8 mouse cellular contexts compared by ENCODE assay signal in genomic region chr9:52679362-52679947, GRCm38 (mm10). TPM values are rescaled to one million over a fixed set of nuclear protein-coding genes. Genes with fewer than 3 reads are reported as not detected.
DNase-seq lines count a peak whose midpoint lies in the region; ATAC-seq lines count a peak whose summit lies in the region.

TSS of gene AI593442 (minus strand) at chr9:52679780.

- peak; percentile 64; the same call in 1 of the 2 replicates for ATAC-seq in kidney, embryonic 14.5 days (ENCODE audit: low FRiP score, low TSS enrichment)
- ATAC-seq in heart, embryonic 16.5 days (replicated peaks; ENCODE audit: extremely low read depth, insufficient read depth, low FRiP score) = no peak

- intact Hi-C loops in gastrocnemius, postnatal 14 days (cut with DNase I; ENCODE audit: low total_unique reads) = no loop called here

- no peak within 1 kb of the TSS for H3K27ac ChIP-seq in kidney, embryonic 14.5 days (ENCODE audit: low read depth, low read length)
- H3K27ac ChIP-seq in heart, embryonic 16.5 days (ENCODE audit: low read length) = no peak within 1 kb of the TSS

- 0 out of 2 replicates have a peak within 1 kb of the TSS, but pooled peaks have one; percentile 7 for H3K9ac ChIP-seq in kidney, embryonic 14.5 days (ENCODE audit: low read depth, low read length)
- no peak within 1 kb of the TSS for H3K9ac ChIP-seq in heart, embryonic 16.5 days (ENCODE audit: low read length)

- peaks cover 5% of the 10 kb centered on the region; the same call in 1 of the 2 replicates for H3K4me1 ChIP-seq in kidney, embryonic 14.5 days (ENCODE audit: control insufficient read depth, insufficient read depth, low read length)
- no peaks in the 10 kb centered on the region for H3K4me1 ChIP-seq in heart, embryonic 16.5 days (ENCODE audit: control insufficient read depth, insufficient read depth, low read length)

- H3K9me3 ChIP-seq in kidney, embryonic 14.5 days (ENCODE audit: control insufficient read depth, low read length) = no peaks in the 10 kb centered on the region
- H3K9me3 ChIP-seq in heart, embryonic 16.5 days (replicated peaks; ENCODE audit: control insufficient read depth, low read length) = no peaks in the 10 kb centered on the region

- H3K4me2 ChIP-seq in kidney, embryonic 14.5 days (replicated peaks; ENCODE audit: low read depth, low read length) = peak within 1 kb of the TSS; percentile 72
- peak within 1 kb of the TSS; percentile 64 for H3K4me2 ChIP-seq in heart, embryonic 16.5 days (ENCODE audit: low read depth, low read length)

- WGBS in kidney, embryonic 14.5 days = 1% methylated on average over 22 of the region's 27 CpGs
- 3% methylated on average over 17 of the region's 27 CpGs for WGBS in heart, embryonic 16.5 days

- DNase-seq in kidney, adult 18-20 months = no peak
- peak; percentile 67 for DNase-seq in embryo, embryonic 10.5 days (ENCODE audit: low spot score)
- DNase-seq in left cerebral cortex, adult 8-10 months (ENCODE audit: low spot score in 2 of 2) = peak; percentile 60 to 74
- peak; percentile 67 for DNase-seq in neural tube, embryonic 10.5 days (ENCODE audit: extremely low spot score, low spot score)
- no peak for DNase-seq in gastrocnemius, postnatal 14 days
- no peak for DNase-seq in thymus, postnatal 14 days

- H3K27me3 ChIP-seq in kidney, embryonic 14.5 days (ENCODE audit: control insufficient read depth, insufficient read depth, low read length) = peaks cover 36% of the 10 kb centered on the region
- H3K27me3 ChIP-seq in heart, embryonic 16.5 days (ENCODE audit: control insufficient read depth, insufficient read depth, low read length) = peaks cover 54% of the 10 kb centered on the region

- H3K36me3 ChIP-seq in kidney, embryonic 14.5 days (ENCODE audit: control insufficient read depth, insufficient read depth, low read length) = no peaks in the 10 kb centered on the region
- H3K36me3 ChIP-seq in heart, embryonic 16.5 days (ENCODE audit: control insufficient read depth, insufficient read depth) = no peaks in the 10 kb centered on the region

- peak within 1 kb of the TSS; percentile 42 for H3K4me3 ChIP-seq in kidney, embryonic 14.5 days (ENCODE audit: low read length)
- peak within 1 kb of the TSS; percentile 45 for H3K4me3 ChIP-seq in heart, embryonic 16.5 days (ENCODE audit: low read length)

RNA-seq across cellular contexts. Expression of gene AI593442, which starts in this region (rescaled TPM):
- polyA plus RNA-seq in kidney, embryonic 14.5 days (2014; fragmentation: Nextera tagmentation; extraction: Ambion mirVana) = 0.50 and 0.60 TPM in 2 replicates
- 0.04 and 0.15 TPM in 2 replicates for polyA plus RNA-seq in heart, embryonic 16.5 days (2015; fragmentation: Nextera tagmentation; extraction: Ambion mirVana)
- total RNA-seq in left cerebral cortex, adult 8-10 months (2022) = 100 to 1,000 TPM; 147 to 184 (median 158) TPM
- under 1 TPM; 0.16 TPM for total RNA-seq in gastrocnemius, postnatal 14 days (2021)

Comparison
In these comparisons a context has a peak if more than half of its experiments do, and no peak if none do; other contexts are left out.
1. RNA of gene AI593442 (total RNA-seq): 147 to 184 TPM in left cerebral cortex, adult 8-10 months; 0.16 TPM in gastrocnemius, postnatal 14 days; every median in the first group is over 100 times any median in the second.
2. Peak in ATAC-seq, H3K4me3 ChIP-seq, H3K9ac ChIP-seq and H3K4me2 ChIP-seq in kidney, embryonic 14.5 days; RNA of the gene not detected or under 1 TPM.
3. DNase-seq: peak in embryo, embryonic 10.5 days (single experiment), left cerebral cortex, adult 8-10 months (2 of 2) and neural tube, embryonic 10.5 days (single experiment); none in kidney, adult 18-20 months (single experiment), gastrocnemius, postnatal 14 days (single experiment) and thymus, postnatal 14 days (single experiment).